Mouse (Mus musculus): ENCODE data around the gene Rnh1. TPM values are rescaled to one million over a fixed set of nuclear protein-coding genes. Genes with fewer than 3 reads are reported as not detected.

The Rnh1 gene
- 100 to 1,000 TPM; 144 to 160 TPM for total RNA-seq (2023)

DNA sequence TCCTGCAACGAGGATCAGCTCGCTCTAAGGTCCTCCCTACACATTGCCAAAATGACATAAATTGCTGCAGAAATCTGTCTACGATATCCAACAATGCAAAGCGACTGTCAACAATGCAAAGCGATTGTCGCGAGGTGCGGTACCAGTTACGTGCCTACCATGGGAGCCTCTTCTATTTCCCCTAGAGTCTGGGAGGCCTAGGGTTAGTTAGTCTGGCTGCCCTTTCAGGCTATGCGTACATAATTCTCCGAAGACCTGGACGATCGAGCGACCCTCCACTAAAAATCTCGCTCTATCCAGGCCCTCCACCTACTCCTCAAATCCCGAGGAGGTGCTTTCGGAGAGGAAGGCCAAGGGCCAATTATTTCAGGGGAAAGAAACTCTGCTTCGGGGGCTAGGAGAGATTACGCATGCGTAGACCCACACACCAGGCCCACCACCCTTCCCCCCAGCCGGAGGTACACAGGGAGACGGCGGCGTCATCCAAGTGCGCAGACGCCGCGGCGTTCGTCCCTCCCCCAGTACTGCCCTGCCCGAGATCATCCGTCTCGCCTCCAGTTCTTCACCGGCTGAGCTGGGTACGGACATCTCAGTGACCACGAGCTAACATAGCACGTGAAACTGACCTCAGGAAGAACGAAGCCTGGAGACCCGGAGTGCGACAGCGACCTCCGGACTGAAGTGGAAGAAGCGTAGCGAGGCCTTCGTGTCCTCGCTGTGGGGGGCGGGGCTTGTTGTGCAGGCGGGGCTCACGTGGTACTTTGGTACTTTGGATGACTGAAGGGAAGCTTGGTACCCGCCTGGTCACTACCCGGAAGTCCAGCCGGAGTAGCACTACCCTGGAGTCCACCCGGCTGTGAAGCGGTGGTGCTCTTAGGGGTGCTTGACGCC is at the start of gene Rnh1:
Gene Rnh1, minus strand, starts transcription at position 742 of the 891 bp plus-strand sequence.

DNA sequence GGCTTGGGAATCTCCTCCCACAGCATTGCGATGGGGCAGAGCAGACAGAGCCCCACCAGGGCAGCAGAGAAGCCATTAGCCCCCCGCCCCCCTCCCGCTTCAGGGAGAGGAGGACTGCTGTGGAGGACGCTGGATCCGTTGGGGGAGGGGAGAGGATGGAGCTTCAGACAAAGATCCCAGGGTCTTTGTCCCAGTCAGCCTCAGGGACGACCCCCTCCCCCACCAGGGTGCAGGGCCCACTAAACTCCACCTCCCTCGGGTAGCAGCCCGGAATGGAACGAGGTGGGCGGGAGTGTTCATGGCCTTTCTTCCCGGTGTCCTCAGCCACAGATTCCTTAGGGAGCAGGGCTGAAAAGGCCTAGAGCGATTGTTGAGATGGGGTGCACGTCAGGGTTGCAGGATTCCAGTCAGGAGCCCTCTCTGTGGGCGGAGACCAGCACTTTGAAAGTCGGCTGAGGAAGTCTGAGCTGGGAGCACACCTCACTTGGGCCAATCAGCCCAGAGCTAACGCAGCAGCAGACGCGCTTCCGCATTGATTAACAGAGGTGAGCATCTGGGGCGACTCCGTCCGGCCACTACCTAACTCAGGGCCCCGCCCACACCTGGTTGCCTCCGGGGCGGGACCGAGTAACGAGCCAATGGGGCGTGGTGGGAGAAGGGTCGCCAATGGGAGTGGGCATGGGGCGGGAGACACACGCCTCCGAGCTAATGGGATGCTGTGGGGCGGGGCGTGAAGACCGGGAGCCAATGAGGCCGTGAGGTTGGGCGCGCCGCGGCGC is 42.6 kb upstream of the Rnh1 start, which contains the start of gene Rassf7:
Gene Rassf7, plus strand, starts transcription at position 760 of the 779 bp plus-strand sequence.

DNA sequence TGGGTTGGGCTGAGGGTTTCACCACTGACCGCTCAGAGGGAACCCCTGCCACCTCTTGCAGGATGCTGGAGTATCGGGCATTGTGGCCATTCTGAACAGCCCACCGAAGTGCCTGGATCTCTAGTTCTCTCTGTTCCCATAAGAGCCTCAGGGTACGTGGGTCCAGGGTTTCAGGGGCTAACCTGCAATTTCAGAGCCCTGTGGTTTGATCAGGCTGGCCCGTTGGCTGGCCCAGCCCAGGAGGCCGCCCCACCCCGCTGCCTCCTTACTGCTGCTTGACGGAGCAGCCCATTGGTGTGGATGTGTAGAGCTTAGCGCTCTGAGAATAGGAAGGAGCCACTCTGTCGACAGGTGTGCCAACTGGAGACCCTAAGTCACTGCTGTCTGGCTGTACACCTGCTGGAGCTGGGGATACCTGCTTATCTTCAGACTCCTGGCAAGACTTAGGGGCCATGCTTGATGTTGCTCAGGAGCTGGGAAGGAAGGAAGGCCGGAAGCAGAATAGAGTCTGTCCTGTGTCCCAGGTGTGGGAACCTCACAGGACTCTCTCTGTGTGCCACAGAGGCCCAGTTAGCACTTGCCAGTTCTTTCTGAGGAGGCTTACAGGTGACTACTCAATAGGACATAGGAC is 41.1 kb upstream of the Rnh1 start, which contains the start of gene Lmntd2:
Gene Lmntd2, minus strand, starts transcription at position 476 of the 631 bp plus-strand sequence.

DNA sequence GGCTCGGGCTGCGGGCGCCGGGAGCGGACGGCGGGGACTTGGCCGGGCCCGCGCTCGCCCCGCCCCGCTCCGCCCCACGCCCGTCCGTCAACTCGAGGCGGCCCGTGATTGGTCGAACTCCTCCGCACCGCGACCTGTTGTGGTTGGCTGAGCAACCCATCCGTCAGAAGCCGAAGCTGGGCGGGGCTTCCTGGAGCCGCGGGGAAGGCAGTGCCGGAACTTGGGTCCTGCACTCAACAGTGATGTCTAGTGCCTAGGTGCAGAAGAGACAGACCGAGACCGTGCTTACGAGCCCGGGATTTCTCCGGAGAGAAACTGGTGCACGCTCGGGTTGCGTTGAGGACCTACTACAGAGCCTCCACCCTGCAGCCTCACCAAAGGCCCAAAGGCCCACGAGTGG is 21.3 kb upstream of the Rnh1 start, which contains the start of the genes Hras and Lrrc56:
Gene Hras, minus strand, starts transcription at position 58 of the 400 bp plus-strand sequence.
Gene Lrrc56, plus strand, starts transcription at position 210 of the 400 bp plus-strand sequence.

DNA sequence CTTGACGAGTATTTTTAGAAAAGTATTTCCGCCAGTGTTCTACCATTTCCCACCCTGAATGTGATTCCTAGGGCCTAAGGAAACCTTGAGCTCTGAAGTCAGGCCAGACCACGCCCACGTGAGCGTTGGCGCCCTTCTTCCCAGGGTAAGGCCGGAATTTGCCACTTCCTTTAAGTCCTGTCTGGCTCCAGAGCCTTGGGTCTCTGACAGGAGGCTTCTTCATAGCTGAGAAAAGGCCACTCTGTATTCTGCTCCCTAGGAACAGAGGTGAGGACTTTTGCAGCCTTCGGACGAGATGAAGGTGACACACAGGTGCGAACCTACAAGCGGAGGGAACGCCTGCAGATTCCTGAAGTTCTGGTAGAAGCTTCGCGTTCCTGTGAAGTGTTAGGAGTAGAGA is 50.4 kb downstream of the Rnh1 start, which contains the start of gene Ptdss2:
Gene Ptdss2, plus strand, starts transcription at position 138 of the 400 bp plus-strand sequence.

DNA sequence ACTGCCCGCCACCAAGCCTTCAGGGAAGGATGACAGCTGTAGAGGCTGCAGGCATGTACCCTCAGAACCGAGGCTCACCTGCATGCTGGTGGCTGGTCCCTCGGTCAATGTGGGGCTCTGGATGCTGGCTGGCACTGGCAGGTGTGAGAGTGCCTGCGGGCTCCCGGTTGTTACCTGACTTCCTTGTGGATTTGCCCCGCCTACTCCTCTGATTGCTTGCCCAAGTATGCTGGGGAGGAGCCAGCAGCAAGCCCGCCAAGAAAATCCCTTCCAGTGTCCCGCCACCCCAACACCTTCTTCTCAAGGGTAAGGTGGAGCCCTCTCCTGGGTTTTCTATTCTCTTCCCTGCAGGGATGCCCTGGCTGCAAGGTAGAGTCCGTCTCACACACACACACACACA is 55.0 kb downstream of the Rnh1 start, which contains the start of gene Ano9:
Gene Ano9, minus strand, starts transcription at position 171 of the 400 bp plus-strand sequence.

Other genes with a start within 250 kb of the Rnh1 start
- 10 to 100 TPM; 21.1 to 25.3 TPM for gene Pgghg, start 231.5 kb downstream of the Rnh1 start, total RNA-seq (2023)
- gene Ifitm5, start 222.6 kb downstream of the Rnh1 start, total RNA-seq (2023) = 1 to 10 TPM; 3.9 to 6.1 TPM
- not detected for gene Gm45717, start 216.9 kb downstream of the Rnh1 start, total RNA-seq (2023)
- 1,000 to 10,000 TPM; 1,104 to 1,118 TPM for gene Ifitm2, start 216.9 kb downstream of the Rnh1 start, total RNA-seq (2023)
- gene Ifitm1, start 205.6 kb downstream of the Rnh1 start, total RNA-seq (2023) = 10 to 100 TPM; 85.9 to 92.5 TPM
- gene Ifitm3, start 162.1 kb downstream of the Rnh1 start, total RNA-seq (2023) = 1,000 to 10,000 TPM; 1,975 to 2,125 TPM
- 100 to 1,000 TPM; 424 to 464 TPM for gene Ifitm6, start 154.9 kb downstream of the Rnh1 start, total RNA-seq (2023)
- gene Gm17387, start 143.7 kb downstream of the Rnh1 start, total RNA-seq (2023) = not detected
- under 1 TPM in 1 of 2 experiments, not detected in 1; 0.27 TPM for gene B4galnt4, start 111.8 kb downstream of the Rnh1 start, total RNA-seq (2023)
- 1 to 10 TPM; 5.5 to 7.9 TPM for gene Pkp3, start 94.6 kb downstream of the Rnh1 start, total RNA-seq (2023)
- 1 to 10 TPM; 3.8 to 9.0 TPM for gene Sigirr, start 72.3 kb downstream of the Rnh1 start, total RNA-seq (2023)
- not detected for gene Ano9, start 55.1 kb downstream of the Rnh1 start, total RNA-seq (2023)
- gene Ptdss2, start 50.5 kb downstream of the Rnh1 start, total RNA-seq (2023) = 1 to 10 TPM; 6.3 to 8.8 TPM
- 10 to 100 TPM; 24.5 to 27.3 TPM for gene Hras, start 21.1 kb upstream of the Rnh1 start, total RNA-seq (2023)
- gene Lrrc56, start 21.3 kb upstream of the Rnh1 start, total RNA-seq (2023) = 1 to 10 TPM; 5.6 to 6.2 TPM
- gene Lmntd2, start 41.2 kb upstream of the Rnh1 start, total RNA-seq (2023) = not detected
- 1 to 10 TPM; 1.8 to 2.8 TPM for gene Rassf7, start 43.0 kb upstream of the Rnh1 start, total RNA-seq (2023)
- 100 to 1,000 TPM; 109 to 116 TPM for gene Phrf1, start 55.9 kb upstream of the Rnh1 start, total RNA-seq (2023)
- 100 to 1,000 TPM; 105 to 145 TPM for gene Irf7, start 93.6 kb upstream of the Rnh1 start, total RNA-seq (2023)
- not detected for gene Cdhr5, start 103.9 kb upstream of the Rnh1 start, total RNA-seq (2023)
- gene Sct, start 106.3 kb upstream of the Rnh1 start, total RNA-seq (2023) = not detected
- not detected for gene Drd4, start 119.1 kb upstream of the Rnh1 start, total RNA-seq (2023)
- 10 to 100 TPM; 30.2 to 30.5 TPM for gene Deaf1, start 154.8 kb upstream of the Rnh1 start, total RNA-seq (2023)
- gene Tmem80, start 154.9 kb upstream of the Rnh1 start, total RNA-seq (2023) = 1 to 10 TPM; 5.4 to 7.1 TPM
- gene Eps8l2, start 166.0 kb upstream of the Rnh1 start, total RNA-seq (2023) = not detected
- 100 to 1,000 TPM; 469 to 488 TPM for gene Taldo1, start 219.3 kb upstream of the Rnh1 start, total RNA-seq (2023)
- gene Gatd1, start 241.3 kb upstream of the Rnh1 start, total RNA-seq (2023) = 10 to 100 TPM; 28.9 to 32.7 TPM